Mouse (Mus musculus): ENCODE measurements around the gene Ctsll3. TPM values are rescaled to one million over a fixed set of nuclear protein-coding genes. Genes with fewer than 3 reads are reported as not detected.

Gene Ctsll3
- not detected in 2 replicates for polyA plus RNA-seq (2012; ENCODE audit: insufficient read depth, low replicate concordance)

GRCm38 (mm10) chr13:60802749-60803148 is at the start of gene Ctsll3:
Gene Ctsll3, minus strand, starts transcription at chr13:60802849.
- Histone ChIP-seq H3K4me3 (replicated peaks) (no peak within 1 kb of the TSS), H3K27me3 (replicated peaks) (peaks cover 8% of the 10 kb centered on the region), H3K4me1 (peaks cover 41% of the 10 kb centered on the region), H3K36me3 (replicated peaks; ENCODE audit: low read length) (no peaks in the 10 kb centered on the region), H3K9me3 (no peaks in the 10 kb centered on the region)
- TF ChIP-seq GATA1 (IDR thresholded peaks at IDR 0.05; ENCODE audit: borderline replicate concordance, low read length) (no peak), FLI1 (IDR thresholded peaks at IDR 0.05; ENCODE audit: low read length) (no peak)

GRCm38 (mm10) chr13:60848241-60849120 is 45.8 kb upstream of the Ctsll3 start:
- H3K9me3 ChIP-seq: no peaks in the 10 kb centered on the region
- no peaks in the 10 kb centered on the region for H3K27me3 ChIP-seq (replicated peaks)
- H3K4me1 ChIP-seq: peaks cover 31% of the 10 kb centered on the region
- H3K36me3 ChIP-seq (replicated peaks; ENCODE audit: low read length): peaks cover 16% of the 10 kb centered on the region
- no peak overlapping the region for H3K4me3 ChIP-seq (replicated peaks)
- no peak for TF ChIP-seq GATA1 (IDR thresholded peaks at IDR 0.05; ENCODE audit: borderline replicate concordance, low read length)
- no peak for TF ChIP-seq FLI1 (IDR thresholded peaks at IDR 0.05; ENCODE audit: low read length)

- no peaks in the 10 kb centered on the region for H3K9me3 ChIP-seq
- H3K36me3 ChIP-seq (replicated peaks; ENCODE audit: low read length): peaks cover 13% of the 10 kb centered on the region
- peaks cover 35% of the 10 kb centered on the region for H3K4me1 ChIP-seq
- H3K4me3 ChIP-seq (replicated peaks): no peak overlapping the region
- no peaks in the 10 kb centered on the region for H3K27me3 ChIP-seq (replicated peaks)
- TF ChIP-seq GATA1 (IDR thresholded peaks at IDR 0.05; ENCODE audit: borderline replicate concordance, low read length) (no peak), FLI1 (IDR thresholded peaks at IDR 0.05; ENCODE audit: low read length) (no peak)
These were observed 40.5 kb upstream of the Ctsll3 start for GRCm38 (mm10) chr13:60843153-60843552.

- H3K27me3 ChIP-seq (replicated peaks): no peaks in the 10 kb centered on the region
- H3K4me3 ChIP-seq (replicated peaks): no peak overlapping the region
- H3K9me3 ChIP-seq: no peaks in the 10 kb centered on the region
- peaks cover 30% of the 10 kb centered on the region for H3K4me1 ChIP-seq
- peaks cover 12% of the 10 kb centered on the region for H3K36me3 ChIP-seq (replicated peaks; ENCODE audit: low read length)
- no peak for TF ChIP-seq FLI1 (IDR thresholded peaks at IDR 0.05; ENCODE audit: low read length)
- TF ChIP-seq GATA1 (IDR thresholded peaks at IDR 0.05; ENCODE audit: borderline replicate concordance, low read length): no peak
These were observed 40.1 kb upstream of the Ctsll3 start for GRCm38 (mm10) chr13:60842703-60843102.

- Histone ChIP-seq H3K4me3 (replicated peaks) (no peak overlapping the region), H3K4me1 (peaks cover 21% of the 10 kb centered on the region), H3K36me3 (replicated peaks; ENCODE audit: low read length) (peaks cover 6% of the 10 kb centered on the region), H3K27me3 (replicated peaks) (no peaks in the 10 kb centered on the region), H3K9me3 (no peaks in the 10 kb centered on the region)
- TF ChIP-seq FLI1 (IDR thresholded peaks at IDR 0.05; ENCODE audit: low read length): no peak
- no peak for TF ChIP-seq GATA1 (IDR thresholded peaks at IDR 0.05; ENCODE audit: borderline replicate concordance, low read length)
These were observed 36.8 kb upstream of the Ctsll3 start for GRCm38 (mm10) chr13:60839353-60839902.

GRCm38 (mm10) chr13:60826052-60826451 is 23.4 kb upstream of the Ctsll3 start:
- no peaks in the 10 kb centered on the region for H3K9me3 ChIP-seq
- H3K27me3 ChIP-seq (replicated peaks): no peaks in the 10 kb centered on the region
- TF ChIP-seq GATA1 (IDR thresholded peaks at IDR 0.05; ENCODE audit: borderline replicate concordance, low read length) (no peak), FLI1 (IDR thresholded peaks at IDR 0.05; ENCODE audit: low read length) (no peak)
- peaks cover 20% of the 10 kb centered on the region for H3K4me1 ChIP-seq
- H3K36me3 ChIP-seq (replicated peaks; ENCODE audit: low read length): no peaks in the 10 kb centered on the region
- no peak overlapping the region for H3K4me3 ChIP-seq (replicated peaks)

- peaks cover 36% of the 10 kb centered on the region for H3K4me1 ChIP-seq
- H3K36me3 ChIP-seq (replicated peaks; ENCODE audit: low read length): no peaks in the 10 kb centered on the region
- no peak for TF ChIP-seq GATA1 (IDR thresholded peaks at IDR 0.05; ENCODE audit: borderline replicate concordance, low read length)
- TF ChIP-seq FLI1 (IDR thresholded peaks at IDR 0.05; ENCODE audit: low read length): no peak
- H3K4me3 ChIP-seq (replicated peaks): no peak overlapping the region
- no peaks in the 10 kb centered on the region for H3K27me3 ChIP-seq (replicated peaks)
- no peaks in the 10 kb centered on the region for H3K9me3 ChIP-seq
These were observed 18.0 kb upstream of the Ctsll3 start for GRCm38 (mm10) chr13:60820486-60821175.

GRCm38 (mm10) chr13:60819469-60819868 is 16.8 kb upstream of the Ctsll3 start:
- no peak for TF ChIP-seq GATA1 (IDR thresholded peaks at IDR 0.05; ENCODE audit: borderline replicate concordance, low read length)
- no peak for TF ChIP-seq FLI1 (IDR thresholded peaks at IDR 0.05; ENCODE audit: low read length)
- peaks cover 48% of the 10 kb centered on the region for H3K4me1 ChIP-seq
- no peaks in the 10 kb centered on the region for H3K36me3 ChIP-seq (replicated peaks; ENCODE audit: low read length)
- no peak overlapping the region for H3K4me3 ChIP-seq (replicated peaks)
- H3K9me3 ChIP-seq: no peaks in the 10 kb centered on the region
- H3K27me3 ChIP-seq (replicated peaks): no peaks in the 10 kb centered on the region

GRCm38 (mm10) chr13:60813722-60814121 is 11.1 kb upstream of the Ctsll3 start:
- TF ChIP-seq FLI1 (IDR thresholded peaks at IDR 0.05; ENCODE audit: low read length) (no peak), GATA1 (IDR thresholded peaks at IDR 0.05; ENCODE audit: borderline replicate concordance, low read length) (no peak)
- Histone ChIP-seq H3K36me3 (replicated peaks; ENCODE audit: low read length) (no peaks in the 10 kb centered on the region), H3K4me1 (peaks cover 61% of the 10 kb centered on the region), H3K27me3 (replicated peaks) (no peaks in the 10 kb centered on the region), H3K9me3 (no peaks in the 10 kb centered on the region), H3K4me3 (replicated peaks) (no peak overlapping the region)

Measured in megakaryocyte, embryonic 14.5 days (primary cell).